Mouse (Mus musculus): ENCODE measurements at regions not wholly inside any gene's neighbourhood (a gene's known extent, or its start where the extent isn't known, plus 50 kb on each side); places are given as distances from the start of the nearest gene placed in this dataset.

DNA sequence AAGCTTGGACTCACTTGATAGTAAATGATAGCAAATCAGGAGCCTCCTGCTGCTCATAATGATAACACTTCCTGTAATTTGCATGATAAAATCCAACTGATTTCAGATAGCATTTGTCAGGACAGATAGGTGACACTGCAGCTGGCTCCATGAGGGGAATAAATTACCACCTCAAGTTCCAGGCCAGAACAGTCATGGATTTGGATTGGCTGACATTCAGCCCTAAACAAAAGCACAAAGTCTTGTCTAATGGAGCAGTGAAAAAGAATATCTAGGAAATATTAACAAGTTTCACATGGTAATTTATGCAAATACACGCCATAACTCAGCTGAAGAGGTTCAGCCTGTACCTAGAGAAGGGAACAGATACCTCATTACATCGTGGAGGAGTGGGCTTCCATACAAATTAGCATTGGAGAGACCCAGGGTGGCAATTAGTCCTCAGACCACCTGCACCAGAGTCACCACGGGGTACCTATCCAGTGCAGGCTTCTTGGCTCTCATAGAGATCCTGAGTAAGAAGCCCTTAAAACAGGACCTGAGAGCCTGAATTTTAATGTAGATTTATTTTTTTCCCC is 587.3 kb upstream of the Plxna2 start:
- no peak for TF ChIP-seq CTCF (IDR thresholded peaks at IDR 0.05; ENCODE audit: low read depth, low read length)
- TF ChIP-seq POLR2A (IDR thresholded peaks at IDR 0.05; ENCODE audit: borderline replicate concordance, low read depth, low read length): no peak
- H3K4me1 ChIP-seq (ENCODE audit: control insufficient read depth, insufficient read depth, low read length): no peaks in the 10 kb centered on the region
- no peak overlapping the region for H3K4me3 ChIP-seq (ENCODE audit: insufficient read depth, low read length)
- no peak overlapping the region for H3K27ac ChIP-seq (ENCODE audit: insufficient read depth, low read depth, low read length)

GRCm38 (mm10) chr1:194026958-194027692 is 590.9 kb upstream of the Plxna2 start:
- Histone ChIP-seq H3K4me3 (ENCODE audit: insufficient read depth, low read length) (no peak overlapping the region), H3K27ac (ENCODE audit: insufficient read depth, low read depth, low read length) (no peak overlapping the region), H3K4me1 (ENCODE audit: control insufficient read depth, insufficient read depth, low read length) (no peaks in the 10 kb centered on the region)
- TF ChIP-seq CTCF (IDR thresholded peaks at IDR 0.05; ENCODE audit: low read depth, low read length) (no peak), POLR2A (IDR thresholded peaks at IDR 0.05; ENCODE audit: borderline replicate concordance, low read depth, low read length) (no peak)

DNA sequence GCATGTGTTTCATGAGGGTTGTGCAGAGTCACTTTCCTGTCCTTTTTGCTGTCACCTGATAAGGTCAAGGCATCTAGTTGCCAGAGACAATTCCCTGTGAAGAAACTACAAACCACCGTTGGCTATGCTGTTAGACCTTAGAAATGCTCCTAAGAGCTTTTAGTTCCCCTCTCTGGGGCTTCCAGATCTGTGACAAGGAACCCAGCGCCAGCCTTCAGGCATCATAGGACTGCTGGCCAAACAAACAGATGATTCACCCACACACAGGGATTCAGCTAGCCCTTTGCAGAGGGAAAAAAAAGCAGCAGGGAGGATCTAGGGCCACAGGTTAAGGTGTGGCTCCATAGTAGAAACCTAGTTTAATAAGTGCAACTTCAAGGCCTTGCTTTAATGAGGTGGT is 591.8 kb upstream of the Plxna2 start:
- Histone ChIP-seq H3K27ac (ENCODE audit: insufficient read depth, low read depth, low read length) (no peak overlapping the region), H3K4me3 (ENCODE audit: insufficient read depth, low read length) (no peak overlapping the region), H3K4me1 (ENCODE audit: control insufficient read depth, insufficient read depth, low read length) (no peaks in the 10 kb centered on the region)
- TF ChIP-seq CTCF (IDR thresholded peaks at IDR 0.05; ENCODE audit: low read depth, low read length) (no peak), POLR2A (IDR thresholded peaks at IDR 0.05; ENCODE audit: borderline replicate concordance, low read depth, low read length) (no peak)

GRCm38 (mm10) chr1:194019282-194019681 is 598.7 kb upstream of the Plxna2 start:
- H3K4me3 ChIP-seq (ENCODE audit: insufficient read depth, low read length): no peak overlapping the region
- TF ChIP-seq POLR2A (IDR thresholded peaks at IDR 0.05; ENCODE audit: borderline replicate concordance, low read depth, low read length) (no peak), CTCF (IDR thresholded peaks at IDR 0.05; ENCODE audit: low read depth, low read length) (no peak)
- H3K27ac ChIP-seq (ENCODE audit: insufficient read depth, low read depth, low read length): no peak overlapping the region
- H3K4me1 ChIP-seq (ENCODE audit: control insufficient read depth, insufficient read depth, low read length): no peaks in the 10 kb centered on the region

DNA sequence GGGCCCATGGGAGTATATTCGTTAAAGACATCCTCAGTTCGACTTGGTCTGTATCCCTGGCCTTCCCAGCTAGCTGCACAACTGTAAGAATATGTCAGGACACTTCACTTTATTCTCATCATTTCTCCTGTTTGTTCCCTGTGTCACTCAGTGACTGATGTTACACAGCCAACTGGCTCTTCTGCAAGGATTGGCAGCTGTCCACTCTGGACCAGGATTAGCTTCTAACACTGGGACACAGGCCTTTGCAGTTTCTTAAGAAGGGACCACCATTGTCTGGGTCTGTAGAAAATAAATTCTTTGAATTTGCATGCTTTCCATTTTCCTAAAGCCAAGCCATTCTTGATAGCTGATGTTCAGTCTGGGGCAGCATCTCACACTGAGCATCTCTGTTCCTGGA is 622.1 kb upstream of the Camk1g start:
- no peak for TF ChIP-seq POLR2A (IDR thresholded peaks at IDR 0.05; ENCODE audit: borderline replicate concordance, low read depth, low read length)
- TF ChIP-seq CTCF (IDR thresholded peaks at IDR 0.05; ENCODE audit: low read depth, low read length): no peak
- H3K4me3 ChIP-seq (ENCODE audit: insufficient read depth, low read length): no peak overlapping the region
- H3K27ac ChIP-seq (ENCODE audit: insufficient read depth, low read depth, low read length): no peak overlapping the region
- H3K4me1 ChIP-seq (ENCODE audit: control insufficient read depth, insufficient read depth, low read length): no peaks in the 10 kb centered on the region

- H3K4me1 ChIP-seq (ENCODE audit: control insufficient read depth, insufficient read depth, low read length): no peaks in the 10 kb centered on the region
- no peak overlapping the region for H3K4me3 ChIP-seq (ENCODE audit: insufficient read depth, low read length)
- no peak overlapping the region for H3K27ac ChIP-seq (ENCODE audit: insufficient read depth, low read depth, low read length)
- TF ChIP-seq POLR2A (IDR thresholded peaks at IDR 0.05; ENCODE audit: borderline replicate concordance, low read depth, low read length) (no peak), CTCF (IDR thresholded peaks at IDR 0.05; ENCODE audit: low read depth, low read length) (no peak)
These were observed 620.0 kb upstream of the Camk1g start for GRCm38 (mm10) chr1:193989956-193990675.

DNA sequence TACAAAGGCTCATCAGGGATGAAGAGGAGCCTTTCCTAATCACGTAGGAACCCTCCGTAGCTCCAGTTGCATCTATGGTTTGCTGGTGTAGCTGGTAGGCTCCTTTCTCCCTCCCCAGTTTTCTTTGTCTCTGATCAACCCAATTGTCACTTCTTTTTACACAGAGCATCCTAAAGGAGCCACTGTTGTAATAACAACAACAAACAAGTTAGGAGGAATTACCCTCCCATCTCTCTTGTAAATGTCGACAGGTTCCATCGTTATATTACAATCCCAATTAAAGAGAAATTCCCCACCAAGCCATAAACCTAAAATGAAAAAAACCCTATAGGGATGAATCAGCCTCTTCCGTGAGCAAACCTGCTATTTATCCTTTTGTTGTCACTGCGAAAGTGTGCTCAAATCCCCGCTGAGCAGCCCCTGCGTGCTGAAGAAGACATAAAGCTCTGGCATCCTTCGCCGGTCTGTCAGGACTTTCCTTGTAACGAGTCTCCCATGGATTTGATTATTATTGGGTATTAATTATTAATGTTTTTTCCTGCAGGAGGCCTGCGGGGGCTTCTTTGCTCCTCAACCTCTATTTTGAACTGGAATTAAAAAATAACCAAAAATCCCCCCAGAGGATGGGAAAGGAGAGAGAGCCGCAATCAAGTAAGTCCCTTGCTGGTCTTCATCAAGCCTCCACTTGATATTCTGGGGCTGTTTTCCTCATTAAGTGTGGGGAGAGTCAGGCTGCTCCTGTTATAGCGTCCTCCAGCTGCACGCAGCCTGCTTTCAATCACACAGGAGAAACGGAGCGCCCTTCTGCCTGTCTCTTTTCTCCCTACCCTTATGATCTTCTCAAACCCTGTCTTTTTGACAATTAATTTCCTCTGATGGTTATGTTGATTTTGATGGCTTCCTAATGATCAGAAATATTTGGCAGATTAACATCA is 619.1 kb upstream of the Camk1g start:
- Histone ChIP-seq H3K4me3 (ENCODE audit: insufficient read depth, low read length) (no peak overlapping the region), H3K27ac (ENCODE audit: insufficient read depth, low read depth, low read length) (no peak overlapping the region), H3K4me1 (ENCODE audit: control insufficient read depth, insufficient read depth, low read length) (no peaks in the 10 kb centered on the region)
- no peak for TF ChIP-seq POLR2A (IDR thresholded peaks at IDR 0.05; ENCODE audit: borderline replicate concordance, low read depth, low read length)
- no peak for TF ChIP-seq CTCF (IDR thresholded peaks at IDR 0.05; ENCODE audit: low read depth, low read length)

GRCm38 (mm10) chr1:193980571-193980970 is 610.5 kb upstream of the Camk1g start:
- Histone ChIP-seq H3K27ac (ENCODE audit: insufficient read depth, low read depth, low read length) (no peak overlapping the region), H3K4me1 (ENCODE audit: control insufficient read depth, insufficient read depth, low read length) (no peaks in the 10 kb centered on the region), H3K4me3 (ENCODE audit: insufficient read depth, low read length) (no peak overlapping the region)
- TF ChIP-seq CTCF (IDR thresholded peaks at IDR 0.05; ENCODE audit: low read depth, low read length) (no peak), POLR2A (IDR thresholded peaks at IDR 0.05; ENCODE audit: borderline replicate concordance, low read depth, low read length) (no peak)

DNA sequence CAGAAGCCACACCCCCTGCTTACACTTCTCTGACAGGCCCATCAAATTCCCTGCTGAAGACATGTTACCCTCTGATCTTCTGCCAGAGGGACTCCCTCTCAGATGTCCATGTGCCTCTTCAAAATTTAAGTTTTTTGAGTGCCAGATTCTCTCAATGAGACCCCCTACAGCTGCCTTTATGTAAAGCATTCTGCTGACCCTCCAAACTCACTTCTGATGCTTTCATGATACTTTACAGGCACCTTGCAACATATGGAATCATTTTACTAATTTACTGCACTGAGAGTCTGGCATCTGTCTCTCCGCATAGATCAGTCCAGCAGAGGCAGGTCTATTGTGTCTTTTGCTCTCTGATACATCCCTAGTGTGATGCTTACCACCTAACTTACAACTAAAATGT is 601.4 kb upstream of the Camk1g start:
- no peak overlapping the region for H3K4me3 ChIP-seq (ENCODE audit: insufficient read depth, low read length)
- TF ChIP-seq POLR2A (IDR thresholded peaks at IDR 0.05; ENCODE audit: borderline replicate concordance, low read depth, low read length) (no peak), CTCF (IDR thresholded peaks at IDR 0.05; ENCODE audit: low read depth, low read length) (no peak)
- no peak overlapping the region for H3K27ac ChIP-seq (ENCODE audit: insufficient read depth, low read depth, low read length)
- H3K4me1 ChIP-seq (ENCODE audit: control insufficient read depth, insufficient read depth, low read length): no peaks in the 10 kb centered on the region
